Mouse (Mus musculus) adrenal gland (tissue): ENCODE data around the gene Arvcf.

Source experiments
- intact Hi-C: fragments of 180-260 bp; cut with DNase I; formaldehyde crosslinking; loops from one replicate; pipeline ENCODE4 v1.15.1; 2025

Arvcf gene

GRCm38 (mm10) chr16:18351313-18352055, 3.5 kb downstream of the Arvcf start:
- intact Hi-C loops, result loop anchor here (2.0 to 5.0 kb wide), 2 partner anchors 41 to 55 kb away; no protein-coding TSS in a partner anchor

DNA sequence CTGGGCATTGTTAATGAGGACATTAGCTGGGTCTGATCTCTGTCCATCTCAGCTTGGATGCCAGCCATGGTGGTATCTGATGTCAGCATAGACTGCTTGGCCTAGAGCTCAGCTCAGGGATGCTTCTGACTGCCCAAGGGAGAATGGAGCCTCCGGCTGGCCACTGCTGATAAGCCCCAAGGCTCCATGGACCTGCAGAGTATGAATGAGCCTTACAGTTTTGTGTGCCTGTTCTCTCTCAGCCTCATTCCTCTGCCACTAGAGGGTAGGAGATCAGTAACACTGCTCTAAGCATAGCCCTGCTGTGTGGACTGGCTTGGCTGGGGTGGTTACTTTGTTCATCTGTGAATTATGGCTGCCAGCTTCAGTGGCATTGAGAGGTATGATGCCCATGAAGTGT, 5.1 kb downstream of the Arvcf start:
- intact Hi-C loops, result loop anchor here (2.0 to 5.0 kb wide), 2 partner anchors 39 to 54 kb away; no protein-coding TSS in a partner anchor

DNA sequence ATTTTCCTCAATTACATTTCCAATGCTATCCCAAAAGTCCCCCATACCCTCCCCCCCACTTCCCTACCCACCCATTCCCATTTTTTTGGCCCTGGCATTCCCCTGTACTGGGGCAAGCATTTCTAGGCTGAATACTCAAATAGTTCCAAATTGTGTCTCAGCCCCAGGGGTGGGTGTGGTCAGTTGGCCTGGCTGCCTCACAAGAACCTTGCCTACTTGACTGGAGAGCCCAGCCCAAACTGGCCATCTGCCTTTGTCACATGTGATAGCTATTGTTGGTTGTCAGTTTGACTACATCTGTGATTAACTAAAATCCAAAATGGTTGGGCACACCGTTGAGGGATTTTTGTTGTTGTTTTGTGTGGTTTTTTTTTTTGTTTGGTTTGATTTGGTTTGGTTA, 9.0 kb downstream of the Arvcf start:
- intact Hi-C loops, result no loop called here

DNA sequence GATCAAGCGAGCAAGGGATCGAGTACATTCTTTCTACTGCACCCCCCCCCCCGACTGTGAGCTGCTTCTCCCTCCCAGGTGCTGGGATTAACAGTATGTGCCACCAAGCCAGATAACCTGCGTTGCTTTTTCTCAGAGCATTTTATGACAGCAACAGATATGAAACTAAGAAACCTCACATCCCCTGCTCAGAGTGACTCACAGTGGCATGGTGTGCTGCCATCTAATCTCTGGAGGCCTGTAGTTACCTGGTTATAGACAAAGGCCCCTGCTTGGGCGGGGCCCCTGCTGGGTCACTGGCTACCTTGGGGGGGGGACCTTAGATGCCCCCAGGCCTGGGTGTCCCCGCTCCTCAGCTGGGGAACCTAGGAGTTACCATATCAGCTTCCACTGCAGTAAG, 10.0 kb downstream of the Arvcf start:
- intact Hi-C loops, result no loop called here

- intact Hi-C loops, result no loop called here
These were observed 12.3 kb downstream of the Arvcf start for GRCm38 (mm10) chr16:18360151-18360805.

DNA sequence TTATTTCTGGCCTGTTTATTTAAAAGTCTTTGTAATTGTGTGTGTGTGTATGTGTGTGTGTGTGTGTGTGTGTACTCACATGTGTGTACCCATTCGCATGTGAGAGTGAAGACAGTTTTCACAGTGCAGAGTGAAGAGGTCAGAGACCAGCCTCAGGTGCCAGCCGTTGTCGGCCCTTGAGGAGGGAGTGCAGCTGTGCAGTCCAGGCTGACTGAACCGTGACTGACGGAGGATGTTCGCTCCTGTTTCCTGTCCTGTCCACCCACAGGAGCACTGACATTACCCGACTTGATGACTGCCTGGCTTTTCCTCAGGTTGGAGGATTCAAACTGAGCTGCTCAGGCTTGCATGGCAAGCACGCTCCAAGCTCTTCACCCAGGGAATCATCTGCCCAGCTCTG, 15.0 kb downstream of the Arvcf start:
- intact Hi-C loops, result no loop called here

DNA sequence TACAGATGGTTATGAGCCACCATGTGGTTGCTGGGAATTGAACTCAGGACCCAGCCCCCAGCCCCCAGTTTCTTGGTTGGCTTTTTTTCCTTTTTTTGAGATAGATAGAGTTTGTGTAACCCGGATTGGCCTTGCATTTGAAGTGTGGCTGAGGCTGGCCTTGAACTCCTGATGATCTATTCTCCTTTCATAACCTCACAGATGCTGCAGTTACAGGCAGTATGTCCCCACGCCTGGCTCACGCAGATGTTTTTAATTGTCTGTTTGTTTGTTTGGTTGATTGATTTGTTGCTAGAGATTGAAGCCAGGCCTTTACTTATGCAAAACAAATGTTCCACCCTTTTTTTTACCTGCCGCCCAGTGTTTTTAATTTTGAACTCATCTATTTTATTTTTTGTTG, 18.9 kb downstream of the Arvcf start:
- intact Hi-C loops, result no loop called here

GRCm38 (mm10) chr16:18370197-18370596, 22.2 kb downstream of the Arvcf start:
- intact Hi-C loops, result no loop called here

- intact Hi-C loops, result no loop called here
These were observed 25.6 kb downstream of the Arvcf start for GRCm38 (mm10) chr16:18373632-18374031.

GRCm38 (mm10) chr16:18376297-18376954, 28.4 kb downstream of the Arvcf start:
- intact Hi-C loops, result no loop called here

- intact Hi-C loops, result no loop called here
These were observed 29.2 kb downstream of the Arvcf start for GRCm38 (mm10) chr16:18377203-18377602.

DNA sequence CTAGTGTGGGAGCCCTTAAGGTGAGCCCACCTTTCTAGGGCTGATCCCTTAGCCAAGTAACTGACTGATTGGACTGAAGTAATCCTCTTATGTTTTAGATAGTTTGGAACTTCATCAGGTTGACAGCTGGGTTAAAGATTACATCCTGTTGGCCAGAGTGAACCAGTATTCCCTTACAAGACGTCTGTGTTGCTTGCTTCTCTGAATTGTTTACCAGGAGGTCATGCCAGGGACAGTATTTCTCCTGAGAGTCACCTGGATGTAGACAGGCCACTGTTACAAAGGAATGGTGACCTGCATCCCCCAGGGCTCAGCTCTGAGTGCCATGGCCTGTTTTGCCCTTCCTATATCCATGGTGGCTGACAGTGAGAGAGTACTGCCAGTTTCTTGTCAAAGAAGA, 30.5 kb downstream of the Arvcf start:
- intact Hi-C loops, result no loop called here

DNA sequence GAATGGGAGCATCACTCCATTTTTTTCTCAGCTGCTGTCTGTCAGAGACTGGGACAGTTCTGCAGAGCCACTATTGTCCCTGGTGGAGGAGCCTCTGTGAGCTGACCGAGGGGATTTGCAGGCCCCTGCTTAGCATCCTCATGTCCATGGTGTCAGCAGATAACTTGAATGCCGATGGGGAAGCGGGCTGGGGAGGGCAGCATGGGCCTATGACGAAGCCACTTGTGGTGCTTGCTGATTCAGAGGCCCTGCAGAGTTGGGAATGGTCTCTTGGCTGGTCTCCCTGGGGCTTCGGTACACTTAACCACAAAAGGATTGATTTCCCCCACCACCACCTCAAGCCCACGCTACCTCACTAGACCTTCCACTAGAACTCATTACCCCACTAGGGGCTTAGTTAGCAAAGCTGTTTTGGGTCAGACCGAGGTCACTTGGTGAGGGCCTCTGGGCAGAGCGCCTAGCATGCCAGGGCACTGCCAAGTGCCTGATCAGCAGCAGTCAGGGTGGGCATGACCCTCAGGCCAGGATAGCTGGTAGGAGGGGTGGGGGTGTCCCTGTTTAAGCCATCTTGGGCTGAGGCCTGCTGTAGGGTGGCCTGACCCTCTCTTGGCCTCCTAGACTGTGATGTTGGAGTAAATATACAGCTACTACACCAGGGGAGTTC, 31.5 kb downstream of the Arvcf start:
- intact Hi-C loops, result no loop called here

GRCm38 (mm10) chr16:18380495-18381063, 32.6 kb downstream of the Arvcf start:
- intact Hi-C loops, result no loop called here

DNA sequence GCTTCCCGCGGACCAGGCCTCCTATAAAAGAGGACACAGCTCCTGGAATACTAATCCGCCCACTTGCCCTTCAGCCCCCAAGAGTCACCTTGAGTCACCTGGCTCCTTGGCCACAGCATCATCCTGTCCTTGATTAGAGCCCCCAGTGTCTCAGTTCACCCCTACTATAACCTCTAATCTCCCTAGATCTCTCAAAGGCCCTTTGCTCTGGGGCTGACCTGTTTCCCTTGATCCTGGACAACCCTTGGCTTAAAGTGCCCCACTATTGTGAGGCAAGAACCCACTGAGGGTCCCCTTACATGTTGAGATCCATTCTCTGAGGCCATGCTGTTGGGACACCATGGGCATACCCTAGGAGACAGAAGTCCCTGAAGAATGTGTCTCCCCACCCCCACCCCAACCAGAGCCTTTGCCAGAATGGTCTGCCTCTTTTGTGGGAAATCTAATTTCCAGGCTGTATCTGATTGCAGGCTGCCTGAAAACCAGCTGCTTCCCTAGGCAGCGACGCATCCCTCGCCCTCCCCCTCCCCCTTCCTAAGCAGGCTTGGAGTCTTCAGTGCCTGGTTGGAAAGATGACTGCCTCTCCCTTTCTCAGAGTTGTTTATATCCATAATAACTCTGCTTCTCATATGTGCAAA, 33.8 kb downstream of the Arvcf start:
- intact Hi-C loops, result no loop called here

GRCm38 (mm10) chr16:18383045-18383726, 35.2 kb downstream of the Arvcf start:
- intact Hi-C loops, result no loop called here

DNA sequence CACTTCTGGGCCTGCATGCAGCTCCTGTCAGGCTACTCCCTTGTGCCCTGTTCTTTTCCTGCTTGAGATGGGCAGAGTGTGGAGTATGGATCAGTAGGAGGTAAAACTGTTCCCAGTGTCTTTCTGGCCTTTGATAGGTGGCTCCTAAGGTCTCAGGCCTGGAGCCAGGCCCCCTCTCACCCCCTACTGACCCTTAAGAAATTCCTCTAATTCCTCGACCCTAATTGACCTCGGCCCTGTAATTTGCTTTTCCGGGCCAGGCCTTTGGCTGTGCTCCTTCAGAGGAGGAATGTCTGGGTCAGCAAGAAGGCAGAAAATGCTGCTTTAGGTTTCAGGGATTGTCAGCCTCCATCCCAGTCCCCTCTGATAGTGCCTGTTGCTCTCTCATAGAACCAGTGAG, 35.8 kb downstream of the Arvcf start:
- intact Hi-C loops, result no loop called here

DNA sequence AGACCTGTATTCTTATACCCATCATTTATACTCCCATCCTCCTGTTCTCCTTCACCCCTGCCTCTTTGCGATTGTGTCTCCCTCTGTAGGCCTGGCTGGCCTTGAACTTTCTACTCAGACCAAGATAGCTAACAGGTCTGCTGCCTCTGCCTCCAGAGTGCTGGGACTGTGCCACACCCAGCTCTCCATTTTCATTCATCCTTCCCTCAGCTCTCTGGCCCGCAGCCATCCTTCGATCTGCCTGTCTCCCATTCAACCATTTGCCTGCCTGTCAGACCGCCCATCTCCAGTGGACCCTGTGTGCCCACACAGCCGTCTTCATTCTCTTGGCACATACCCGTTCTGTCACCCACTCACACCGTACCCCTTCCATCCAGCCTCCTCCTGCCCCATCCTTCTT, 36.2 kb downstream of the Arvcf start:
- intact Hi-C loops, result no loop called here

DNA sequence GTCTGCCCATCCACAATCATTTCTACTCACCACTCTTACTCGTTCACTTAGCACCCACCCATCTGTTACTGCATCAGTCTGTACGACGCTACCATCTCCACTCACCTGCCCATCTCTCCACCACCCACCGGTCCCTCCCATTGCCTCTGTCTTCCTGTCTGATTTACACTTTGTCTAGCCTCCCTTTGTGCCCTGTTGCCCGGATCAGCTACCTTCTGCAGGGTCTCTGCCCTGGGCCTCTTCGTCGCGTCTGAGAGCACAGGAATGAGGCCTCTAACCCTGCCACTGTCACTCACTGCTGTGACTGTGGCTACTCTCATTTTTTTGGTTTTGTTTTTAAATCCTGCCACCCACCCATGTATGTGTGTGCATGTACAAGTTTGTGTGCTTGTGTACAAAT, 36.7 kb downstream of the Arvcf start:
- intact Hi-C loops, result no loop called here

DNA sequence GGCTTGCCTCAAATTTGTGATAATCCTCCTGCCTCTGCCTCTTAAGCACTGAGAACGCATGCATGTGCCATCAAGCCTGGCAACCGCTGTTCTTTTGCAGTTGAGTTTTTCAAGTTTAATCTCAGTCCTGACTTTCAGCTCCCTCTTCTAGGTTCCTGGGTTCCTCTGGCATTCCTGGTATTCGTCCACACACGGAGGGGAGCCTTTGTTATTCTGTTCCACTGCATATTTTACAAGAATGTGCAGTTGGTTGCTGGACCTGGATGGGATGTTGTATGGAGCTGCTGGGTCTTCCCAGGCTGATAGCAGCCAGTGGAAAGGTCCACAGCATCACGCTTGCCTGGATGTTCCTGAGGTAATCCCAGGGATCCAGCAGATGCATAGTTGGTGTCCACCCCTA, 37.4 kb downstream of the Arvcf start:
- intact Hi-C loops, result no loop called here
